Mouse (Mus musculus) right cerebral cortex, adult 18-20 months (tissue): ENCODE data around the gene Rabgap1l.
A peak's percentile ranks its signal among the peaks of the same experiment; 100 is the strongest.

ENCODE experiments used
- DNase-seq: peaks from one replicate; pipeline ENCODE4 v3.0.0; 2022; ENCODE audit warnings: mixed read lengths

Gene Rabgap1l

GRCm38 (mm10) chr1:160373306-160373705 is 419.7 kb downstream of the Rabgap1l start:
- no peak for DNase-seq

- DNase-seq: no peak
These were observed 421.3 kb downstream of the Rabgap1l start for GRCm38 (mm10) chr1:160371696-160372095.

- peak; percentile 33 for DNase-seq
These were observed 422.5 kb downstream of the Rabgap1l start for GRCm38 (mm10) chr1:160370552-160370951.

GRCm38 (mm10) chr1:160366615-160367014 is 426.4 kb downstream of the Rabgap1l start:
- DNase-seq: no peak

GRCm38 (mm10) chr1:160357268-160357667 is 435.7 kb downstream of the Rabgap1l start:
- no peak for DNase-seq

- no peak for DNase-seq
These were observed 439.1 kb downstream of the Rabgap1l start for GRCm38 (mm10) chr1:160353732-160354455.

- no peak for DNase-seq
These were observed 440.7 kb downstream of the Rabgap1l start for GRCm38 (mm10) chr1:160352309-160352708.

- peak; percentile 84 for DNase-seq
These were observed 441.2 kb downstream of the Rabgap1l start for GRCm38 (mm10) chr1:160351880-160352234.

- no peak for DNase-seq
These were observed 441.7 kb downstream of the Rabgap1l start for GRCm38 (mm10) chr1:160351146-160351879.

- DNase-seq: no peak
These were observed 452.4 kb downstream of the Rabgap1l start for GRCm38 (mm10) chr1:160340653-160341052.

- no peak for DNase-seq
These were observed 453.6 kb downstream of the Rabgap1l start for GRCm38 (mm10) chr1:160339374-160339773.

- no peak for DNase-seq
These were observed 458.2 kb downstream of the Rabgap1l start for GRCm38 (mm10) chr1:160334791-160335190.

GRCm38 (mm10) chr1:160330828-160331227 is 462.2 kb downstream of the Rabgap1l start:
- peak; percentile 74 for DNase-seq

- DNase-seq: no peak
These were observed 462.8 kb downstream of the Rabgap1l start for GRCm38 (mm10) chr1:160330222-160330621.

- DNase-seq: no peak
These were observed 463.2 kb downstream of the Rabgap1l start for GRCm38 (mm10) chr1:160329788-160330187.

GRCm38 (mm10) chr1:160327531-160327930 is 465.5 kb downstream of the Rabgap1l start:
- DNase-seq: no peak

GRCm38 (mm10) chr1:160325542-160325941 is 467.5 kb downstream of the Rabgap1l start:
- no peak for DNase-seq

- no peak for DNase-seq
These were observed 472.3 kb downstream of the Rabgap1l start for GRCm38 (mm10) chr1:160320690-160321089.

GRCm38 (mm10) chr1:160318057-160318725 is 474.8 kb downstream of the Rabgap1l start:
- no peak for DNase-seq

- no peak for DNase-seq
These were observed 476.8 kb downstream of the Rabgap1l start for GRCm38 (mm10) chr1:160316239-160316638.

GRCm38 (mm10) chr1:160312658-160313057 is 480.4 kb downstream of the Rabgap1l start:
- no peak for DNase-seq

GRCm38 (mm10) chr1:160311861-160312260 is 481.1 kb downstream of the Rabgap1l start:
- DNase-seq: no peak

- no peak for DNase-seq
These were observed 483.1 kb downstream of the Rabgap1l start for GRCm38 (mm10) chr1:160309951-160310350.

- no peak for DNase-seq
These were observed 484.0 kb downstream of the Rabgap1l start for GRCm38 (mm10) chr1:160308996-160309395.
